Mouse (Mus musculus) left cerebral cortex, adult 8-10 months (tissue): ENCODE measurements around the gene Nradd. TPM values are rescaled to one million over a fixed set of nuclear protein-coding genes. Genes with fewer than 3 reads are reported as not detected.

Experiments used
- DNase-seq, 2 experiments: peaks; one replicate each; pipeline ENCODE4 v3.0.0; 2022; ENCODE audit warnings: low spot score in 2 of 2
- total RNA-seq, 4 experiments: library from RNA; stranded (reverse); gene quantifications; 2 replicates each; pipeline ENCODE4 v1.2.4; 2022

The Nradd gene
- total RNA-seq, 4 experiments from 2014 or later, result 1.4 to 2.9 (median 2.6) TPM

DNA sequence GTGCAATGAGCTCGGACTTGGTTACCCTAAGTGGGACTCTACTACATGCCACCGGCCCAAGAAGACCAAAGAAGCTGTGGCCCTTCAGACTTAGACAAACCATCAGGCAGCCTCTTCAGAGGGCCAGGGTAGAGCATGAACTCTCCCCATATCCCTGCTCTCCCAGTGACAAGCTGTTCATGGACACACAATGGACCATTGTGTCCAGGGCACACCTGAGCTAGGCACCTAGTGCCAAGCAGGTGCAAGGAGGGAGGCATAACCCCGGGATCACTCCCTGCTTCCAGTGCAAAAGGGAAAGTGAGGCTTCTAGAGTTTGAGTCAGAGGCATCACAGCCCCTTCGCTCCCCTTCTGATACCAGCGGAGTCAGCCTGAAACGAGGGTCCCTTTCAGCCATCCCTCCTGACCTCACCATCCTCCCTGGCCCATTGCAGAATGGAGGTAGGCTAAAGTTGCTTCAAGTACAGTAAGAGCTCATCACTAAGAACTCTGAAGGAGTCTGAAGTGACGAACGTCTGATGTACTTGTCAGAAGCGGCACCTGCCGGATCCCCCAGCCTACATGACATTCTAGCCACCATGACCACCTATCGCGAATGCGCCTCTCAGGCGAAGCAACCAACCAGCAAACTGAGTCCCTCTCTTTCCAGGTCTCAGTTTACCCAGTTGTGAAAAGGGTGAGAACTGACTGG, 28.9 kb upstream of the Nradd start:
- DNase-seq, result no peak

DNA sequence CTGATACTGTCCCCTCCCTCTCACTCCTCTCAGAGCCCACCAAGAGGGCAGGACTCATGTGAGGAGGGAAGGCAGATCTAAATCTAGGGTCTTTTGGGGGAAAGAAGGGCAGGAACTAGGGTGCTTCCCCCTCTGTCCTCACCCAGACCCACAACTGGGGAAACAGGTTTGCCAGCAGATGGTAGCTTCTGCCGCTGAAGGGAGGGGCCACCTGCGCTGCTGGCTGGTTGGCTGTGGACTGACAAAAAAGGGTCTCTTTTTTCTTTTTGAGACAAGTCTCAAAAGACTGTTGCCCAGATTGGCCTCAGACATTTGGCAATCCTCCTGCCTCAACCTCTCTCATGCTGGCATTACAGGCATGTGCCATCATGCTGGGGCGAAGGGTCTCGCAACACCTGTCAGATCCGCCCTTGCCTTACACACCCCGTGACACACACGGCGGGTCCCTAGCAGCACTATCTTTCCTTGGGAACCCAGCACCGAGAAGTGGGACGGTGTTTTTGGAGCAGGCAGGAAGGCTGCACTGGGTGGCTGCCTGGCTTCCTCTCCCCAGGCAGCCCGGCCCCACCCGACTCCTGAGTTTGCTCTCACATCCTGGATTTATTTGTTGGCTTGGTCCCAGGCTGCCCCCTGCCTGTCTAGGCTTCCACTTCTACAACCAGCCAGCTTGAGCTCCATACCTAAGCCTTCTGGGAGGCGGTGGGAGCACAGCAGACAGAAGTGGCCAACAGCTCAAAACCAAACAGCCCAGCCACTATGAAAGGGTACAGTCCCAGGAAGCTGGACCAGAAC, 27.9 kb upstream of the Nradd start:
- DNase-seq, result no peak

DNA sequence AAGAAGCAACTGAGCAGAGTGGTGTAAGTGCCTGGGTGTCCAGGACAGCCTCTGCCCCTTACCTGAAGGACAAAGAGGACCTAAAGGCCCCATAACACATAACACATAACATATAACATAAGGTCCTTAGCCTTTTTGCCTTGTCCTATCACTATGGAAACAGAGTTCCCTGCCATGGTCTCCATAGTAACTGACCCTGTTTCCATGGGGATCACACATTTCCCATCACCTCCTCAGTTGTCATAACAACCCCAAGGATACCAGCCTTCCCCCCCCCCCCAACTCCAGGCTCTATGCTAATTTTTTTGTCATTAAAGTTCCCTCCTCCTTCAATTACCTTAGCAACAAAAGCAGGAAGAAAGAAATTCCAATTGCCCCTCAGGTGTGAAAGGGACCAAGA, 25.5 kb upstream of the Nradd start:
- DNase-seq, result no peak

DNA sequence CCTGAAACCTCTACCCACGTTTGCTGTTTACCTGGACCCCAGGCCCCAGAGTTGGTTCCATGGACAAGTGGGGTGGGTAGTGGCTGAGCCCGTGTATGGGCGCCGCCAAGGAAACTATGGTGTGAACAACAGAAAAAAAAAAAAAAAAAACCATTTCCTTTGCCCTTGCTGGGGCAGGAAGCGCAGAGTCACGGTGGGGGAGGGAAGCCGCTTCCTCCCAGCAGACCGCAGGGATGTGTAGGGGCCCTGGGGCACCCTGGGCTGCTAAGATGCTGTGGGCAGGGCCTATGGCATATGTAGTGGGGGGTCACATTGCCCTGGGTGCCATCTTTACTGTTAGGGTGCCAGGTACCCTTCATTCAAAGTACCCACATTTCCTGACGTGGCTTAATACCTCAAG, 21.0 kb upstream of the Nradd start:
- no peak for DNase-seq

DNA sequence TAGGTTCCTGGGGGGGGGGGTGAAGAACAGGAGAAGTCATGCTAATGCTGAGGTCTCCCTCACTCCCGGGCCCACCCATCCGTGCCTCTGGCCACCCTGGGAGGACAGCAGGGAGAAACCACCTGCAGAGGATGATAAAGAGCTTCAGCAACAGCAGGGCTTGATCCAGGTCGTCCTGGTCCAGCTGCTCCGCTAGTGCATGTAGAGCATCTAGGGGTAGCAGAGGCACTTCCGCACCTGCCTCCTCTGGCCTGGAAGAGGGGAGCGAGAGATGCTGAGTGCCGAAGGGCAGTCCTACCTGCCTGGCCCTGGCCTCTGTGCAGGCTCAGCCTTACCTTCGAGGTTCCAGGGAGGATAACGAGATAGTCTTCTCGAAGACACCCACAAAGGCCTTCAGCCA, 20.0 kb upstream of the Nradd start:
- DNase-seq, result no peak

DNA sequence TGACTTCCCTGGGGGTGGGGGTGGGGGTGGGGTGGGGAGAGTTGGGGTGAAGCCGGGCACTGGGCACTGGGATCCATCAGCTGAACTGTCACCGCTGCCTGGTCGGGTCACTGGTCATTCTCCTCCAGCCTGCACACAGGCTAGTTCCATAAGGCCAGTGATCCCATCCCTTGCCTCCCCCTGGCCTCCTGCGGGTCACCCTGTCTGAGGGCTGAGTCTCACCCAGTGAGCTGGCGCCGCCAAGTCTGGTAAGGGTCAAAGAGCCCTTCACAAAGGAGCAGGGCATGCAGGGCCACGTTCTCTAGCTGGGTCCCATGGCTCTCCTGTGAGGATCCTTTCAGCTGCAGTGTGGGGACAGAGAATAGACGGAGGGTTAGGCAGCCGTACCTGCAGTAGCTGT, 19.5 kb upstream of the Nradd start:
- DNase-seq, result no peak

DNA sequence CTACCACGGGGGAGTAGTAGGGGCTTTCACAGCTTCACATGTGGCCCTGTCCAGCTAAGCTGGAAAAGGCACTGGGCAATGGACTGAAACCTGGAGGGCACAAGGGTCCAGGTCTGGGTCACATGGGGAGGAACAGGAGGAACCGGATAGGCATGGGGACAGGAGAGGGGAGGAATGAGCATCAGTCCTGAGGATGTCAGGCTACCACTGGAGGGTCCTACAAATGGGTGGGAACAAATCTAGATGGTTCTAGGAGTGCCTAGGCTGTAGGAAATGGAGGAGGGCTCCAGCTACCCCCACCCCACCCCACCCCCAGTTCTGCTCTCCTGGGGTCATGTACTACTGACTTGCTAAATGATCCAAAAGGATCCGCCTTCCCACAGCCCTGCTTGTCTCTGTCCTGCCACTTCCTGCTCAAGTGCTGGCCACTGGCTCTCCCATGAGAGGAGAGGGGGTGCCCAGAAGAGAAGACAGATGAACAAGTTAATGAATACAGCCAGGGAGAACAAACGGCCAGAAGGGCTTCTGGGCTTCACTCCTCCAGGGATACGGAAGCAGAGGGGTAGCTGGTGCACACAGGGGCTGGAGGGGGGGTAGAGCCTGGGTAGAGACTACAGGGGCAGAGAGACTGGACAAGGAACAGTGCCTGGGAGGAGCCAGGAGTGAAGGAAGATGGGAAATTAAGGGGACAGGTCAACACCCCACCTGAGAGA, 18.7 kb upstream of the Nradd start:
- DNase-seq, result no peak

DNA sequence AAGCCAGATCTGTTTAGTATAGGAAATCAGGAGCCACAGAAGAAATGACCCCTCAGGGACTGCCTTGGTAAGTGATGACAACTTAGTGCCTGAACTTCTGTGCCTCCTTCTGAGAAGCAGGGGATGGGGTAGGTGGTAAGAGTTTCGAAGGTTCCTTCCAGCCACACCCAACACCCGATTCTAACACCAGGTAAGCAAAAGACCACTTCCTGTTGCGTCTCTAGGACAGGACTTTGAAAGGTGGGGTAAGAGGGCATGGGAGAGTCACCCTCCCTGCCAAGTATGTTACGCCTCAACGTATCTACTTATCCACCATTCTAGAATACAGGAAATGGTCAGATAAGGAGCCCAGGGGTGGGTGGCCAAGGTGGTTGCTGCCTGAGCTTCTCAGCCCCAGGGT, 16.8 kb upstream of the Nradd start:
- DNase-seq, result no peak

DNA sequence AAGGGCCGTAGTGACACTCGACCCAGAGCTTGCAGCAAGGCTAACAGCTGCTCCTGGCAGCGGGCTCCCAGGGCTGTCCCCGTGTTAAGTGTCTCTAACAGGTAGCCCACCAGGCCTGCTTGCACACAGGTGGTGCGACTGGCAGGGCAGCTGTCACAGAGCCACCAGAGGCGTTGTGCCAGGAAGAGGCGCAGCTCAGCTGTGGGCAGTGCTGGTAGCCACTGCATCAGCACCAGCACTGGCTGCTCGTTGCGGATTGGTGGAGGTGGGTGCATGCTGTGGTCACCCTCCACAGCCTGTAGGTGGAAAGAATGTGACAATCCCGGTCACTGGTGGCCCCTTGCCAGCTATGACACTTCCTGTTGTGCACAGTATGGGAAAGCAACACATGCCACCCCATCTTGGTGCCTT, 14.4 kb upstream of the Nradd start:
- no peak for DNase-seq

DNA sequence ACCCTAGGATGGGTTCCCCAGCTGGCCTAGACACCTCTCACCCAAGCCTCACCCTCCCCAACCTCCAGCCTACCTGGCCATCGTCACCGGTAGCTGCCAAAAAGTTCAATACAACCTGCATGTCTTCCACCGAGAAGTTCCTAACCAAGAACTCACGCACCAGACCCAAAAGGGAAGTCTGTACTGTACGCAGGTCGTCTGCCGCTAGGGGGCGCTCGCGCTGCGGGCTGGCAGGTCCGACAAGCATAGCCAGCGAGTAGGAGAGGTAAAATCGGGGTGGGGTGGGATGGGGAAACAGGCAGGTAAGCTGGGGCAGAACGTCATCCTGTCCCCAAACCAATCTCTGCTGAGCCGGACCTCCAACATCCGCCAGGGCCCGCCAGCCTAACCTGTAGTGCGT, 11.0 kb upstream of the Nradd start:
- peak in 1 of 2 experiments; percentile 89 for DNase-seq

DNA sequence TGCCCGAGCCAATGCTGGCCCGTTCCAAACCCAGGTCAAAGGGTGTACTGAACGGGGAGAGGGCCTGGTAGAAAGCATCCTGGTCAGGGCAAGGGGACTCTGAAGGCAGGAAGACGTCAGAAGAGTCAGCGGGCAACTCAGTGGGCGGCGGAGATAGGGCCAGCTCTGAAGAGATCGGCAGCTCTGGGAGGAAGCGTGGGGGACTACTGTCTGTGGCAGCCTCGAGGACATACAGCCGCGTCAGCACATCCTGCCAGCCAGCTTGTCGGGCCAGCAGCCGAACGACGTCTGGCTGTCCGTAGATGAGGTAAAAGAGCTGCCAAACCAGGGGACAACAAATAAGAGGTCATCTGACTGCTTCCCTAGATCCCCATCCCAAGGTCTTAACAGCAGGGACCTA, 9.6 kb upstream of the Nradd start:
- DNase-seq, result peak in 1 of 2 experiments; percentile 26

DNA sequence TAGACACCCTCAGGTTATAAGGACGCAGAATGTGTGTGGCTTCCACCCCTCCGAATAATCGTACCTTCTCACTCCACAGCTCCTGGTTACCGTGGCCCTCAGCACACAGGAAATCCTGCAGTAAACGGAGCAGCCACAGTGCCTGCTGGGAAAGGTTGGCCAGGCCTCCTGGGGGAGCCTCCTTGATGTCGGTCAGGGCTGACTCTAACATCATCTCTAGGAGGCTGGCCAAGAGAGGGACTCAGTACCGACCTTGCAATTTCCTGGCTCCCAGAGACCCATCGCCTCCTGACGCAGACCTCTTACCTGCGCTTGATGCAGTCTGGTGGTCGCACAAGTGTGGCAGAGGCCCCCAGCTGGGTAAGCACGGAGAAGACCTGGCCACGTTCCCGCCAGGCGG, 8.4 kb upstream of the Nradd start:
- DNase-seq, result peak in 1 of 2 experiments; percentile 17

DNA sequence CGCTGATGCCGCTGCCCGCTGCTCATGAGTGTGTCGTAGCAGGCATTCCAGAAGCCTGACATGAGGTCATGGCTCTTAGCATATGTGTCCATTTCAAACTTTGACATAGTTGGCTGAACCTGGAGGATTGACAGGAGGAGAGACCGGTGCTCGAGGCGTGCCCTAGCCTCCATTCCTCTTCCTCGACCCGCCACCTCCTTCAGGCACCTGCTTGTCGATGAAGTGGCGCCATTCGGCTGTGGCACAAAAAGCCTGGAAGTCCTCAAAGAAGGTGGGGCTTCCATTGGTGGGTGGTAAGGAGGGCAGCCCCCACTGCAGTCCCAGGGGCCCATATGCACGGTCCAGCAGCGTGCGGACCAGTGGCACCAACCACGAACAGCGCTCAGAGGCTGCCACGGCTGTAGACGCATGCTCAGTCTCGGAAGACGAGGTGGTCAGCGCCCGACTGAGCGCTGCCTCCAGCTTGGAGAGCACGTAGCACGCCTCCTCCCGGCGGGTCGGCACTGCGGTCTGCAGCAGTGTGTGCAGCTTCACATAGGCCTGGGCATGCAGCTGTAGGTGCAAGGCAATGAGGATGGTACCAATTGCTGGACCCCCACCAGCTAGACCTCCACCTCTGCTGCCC, 7.5 kb upstream of the Nradd start:
- DNase-seq, result peak in 1 of 2 experiments; percentile 9

DNA sequence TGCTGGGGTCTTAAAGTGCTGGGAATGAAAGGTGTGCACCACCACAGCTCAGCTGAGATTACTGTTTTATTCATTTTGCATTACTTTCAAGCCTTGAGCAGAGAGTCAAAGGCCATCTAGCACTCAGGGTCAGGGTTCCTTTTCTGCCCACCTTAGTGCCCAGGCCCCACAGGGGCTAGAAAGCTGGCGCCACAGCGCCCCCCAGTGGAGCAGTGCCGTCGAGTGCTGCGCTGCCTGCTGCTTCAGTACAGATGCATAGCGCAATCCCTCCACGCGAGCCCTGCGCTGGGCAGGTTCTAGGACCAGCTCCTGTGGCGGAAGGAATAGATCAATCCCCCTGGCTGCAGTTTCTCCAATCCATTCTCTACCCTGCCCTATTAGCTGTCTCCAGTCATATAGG, 6.9 kb upstream of the Nradd start:
- DNase-seq, result no peak

DNA sequence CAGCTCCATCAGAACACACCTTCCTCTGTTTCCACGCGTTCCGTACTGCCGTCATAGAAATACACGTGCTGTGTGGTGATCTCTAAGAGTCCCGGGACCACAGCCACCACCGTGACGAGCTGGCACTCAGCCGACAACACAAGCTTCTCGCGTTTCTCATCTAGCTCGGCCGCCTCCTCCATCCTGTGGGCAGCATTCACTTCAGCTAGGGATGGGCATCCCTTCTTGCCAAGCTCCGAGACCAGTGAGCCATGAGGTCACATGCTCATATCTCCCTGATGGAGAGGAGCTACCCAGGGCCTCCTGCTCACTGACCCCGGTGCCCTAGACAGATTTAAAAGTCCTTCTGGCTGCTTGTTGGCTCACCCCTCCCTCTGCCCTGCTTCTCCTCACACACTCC, 5.9 kb upstream of the Nradd start:
- peak in 1 of 2 experiments; percentile 32 for DNase-seq

DNA sequence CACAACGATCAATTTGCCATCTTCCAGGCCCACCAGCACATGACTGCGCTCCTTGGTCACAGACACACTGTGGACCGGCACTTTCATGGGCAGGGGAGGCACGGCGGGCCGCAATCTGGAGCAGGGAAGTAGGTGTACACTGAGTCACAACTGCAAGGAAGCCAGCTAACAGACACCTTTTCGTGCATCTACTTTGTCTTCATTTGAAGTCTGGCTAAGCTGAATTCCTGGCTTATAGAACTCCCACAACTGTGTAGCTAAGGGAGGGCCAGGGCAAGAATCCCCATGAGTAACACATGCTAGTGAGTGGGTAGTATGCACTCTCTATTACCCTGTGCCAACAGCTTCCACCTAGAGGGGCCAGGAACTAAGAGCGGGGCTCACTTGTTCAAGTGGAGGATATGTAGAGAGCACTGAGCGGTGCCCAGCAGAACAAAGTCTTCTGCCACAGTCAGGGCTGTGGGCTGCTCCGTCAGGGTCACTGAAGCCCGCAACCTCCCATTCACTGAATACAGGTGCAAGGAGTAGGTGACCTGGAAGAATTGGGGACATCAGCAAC, 1.2 kb upstream of the Nradd start:
- DNase-seq, result peak in 1 of 2 experiments; percentile 26

DNA sequence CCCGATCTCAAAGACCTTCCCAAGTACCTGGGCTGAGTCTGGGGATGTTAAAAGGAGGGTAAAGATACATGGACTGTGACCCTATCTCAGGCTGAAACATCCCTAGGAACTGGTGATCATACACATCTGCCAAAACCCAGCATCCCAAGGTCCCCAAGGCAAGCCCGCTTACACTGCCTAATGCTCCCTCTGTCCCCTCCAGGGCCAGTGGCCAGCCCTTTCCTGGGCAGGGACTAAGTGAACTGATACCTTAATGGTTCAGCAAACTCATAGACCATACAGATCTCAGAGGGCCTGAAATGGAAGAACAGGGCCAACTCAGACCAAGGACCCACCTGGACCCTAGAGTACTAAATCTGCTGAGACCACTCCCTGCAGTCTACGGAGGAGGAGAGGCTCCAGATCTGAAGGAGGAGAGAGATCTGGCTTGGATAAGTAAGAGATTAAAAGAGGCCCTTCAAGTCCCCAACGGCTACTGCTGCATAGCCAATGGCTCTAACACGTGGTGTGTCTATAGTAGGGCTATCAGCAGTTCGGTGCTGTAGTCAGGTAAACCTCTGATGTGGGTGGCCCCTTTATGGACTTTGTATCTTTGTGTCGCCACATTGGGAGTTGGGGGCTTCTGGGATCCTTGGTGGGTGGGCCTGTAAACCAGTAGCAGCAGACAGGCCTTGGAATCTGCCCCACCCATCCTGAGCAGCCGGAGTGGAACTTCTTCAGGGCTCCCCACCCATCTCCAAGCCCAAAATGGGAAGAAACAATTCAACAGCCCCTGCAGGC, 646 bp downstream of the Nradd start:
- DNase-seq, result no peak

DNA sequence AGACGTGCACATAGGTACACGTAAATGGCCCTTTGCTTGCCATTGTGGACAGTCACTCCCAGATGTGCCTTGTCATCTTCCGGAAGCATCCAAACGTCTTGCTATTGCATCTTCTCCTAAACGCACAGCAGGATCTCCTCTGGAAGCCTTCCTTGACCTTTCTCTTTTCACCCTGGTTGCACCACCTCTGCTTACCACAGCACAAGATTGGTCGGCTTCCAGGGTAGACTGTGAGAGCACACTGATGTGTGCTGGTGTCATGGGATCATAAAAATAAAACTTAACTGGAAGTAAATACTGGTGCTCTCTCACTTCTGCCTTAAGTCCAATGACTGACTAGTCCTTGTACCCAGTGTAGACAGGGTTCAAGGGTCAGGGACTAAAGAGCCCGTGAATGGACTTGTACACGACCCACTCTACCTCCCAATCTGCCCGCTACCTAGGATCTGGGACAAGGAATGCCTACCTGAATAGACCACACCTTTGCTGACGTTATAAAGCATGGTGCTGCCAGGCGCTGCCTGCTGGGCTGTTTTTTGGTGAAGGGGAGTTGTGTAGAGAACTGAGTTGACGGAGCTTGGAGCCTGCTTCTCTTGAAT, 1.5 kb downstream of the Nradd start:
- no peak for DNase-seq

DNA sequence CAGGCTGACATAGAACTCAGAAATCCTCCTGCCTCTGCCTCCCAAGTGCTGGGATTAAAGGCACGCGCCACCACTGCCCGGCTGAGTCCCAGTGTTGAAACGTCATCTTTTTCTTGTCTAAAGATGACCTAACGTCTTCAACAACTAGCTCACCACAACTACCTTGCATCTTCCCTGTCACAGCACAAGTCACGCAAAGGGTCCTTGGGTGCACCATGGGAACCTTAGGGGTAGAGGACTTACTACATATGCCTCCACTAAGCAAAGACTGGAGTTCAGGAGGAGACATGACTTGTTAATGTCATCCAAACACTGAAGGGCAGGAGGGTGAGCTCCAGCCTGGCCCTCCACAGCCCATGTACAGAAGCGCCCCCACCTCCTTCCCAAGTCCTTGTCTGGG, 3.6 kb downstream of the Nradd start:
- no peak for DNase-seq

DNA sequence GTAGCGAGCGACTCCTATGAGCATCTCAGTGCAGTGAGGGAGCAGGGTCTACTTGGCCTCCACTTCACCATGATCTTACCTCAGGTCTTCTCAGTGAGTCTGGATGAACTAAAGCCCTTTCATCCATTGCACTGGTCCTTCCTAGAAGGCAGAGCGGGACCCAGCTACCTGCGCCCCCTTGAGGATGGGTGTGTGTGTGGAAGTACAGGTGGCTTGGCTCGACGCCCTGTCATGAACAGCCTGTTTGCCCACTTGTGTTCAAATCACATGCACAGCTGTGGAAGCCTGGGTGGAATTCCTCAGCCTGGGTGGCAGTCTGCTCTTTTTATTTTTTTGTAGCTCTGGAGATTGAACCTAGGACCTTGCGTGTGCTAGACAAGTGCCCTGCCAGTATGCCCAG, 4.1 kb downstream of the Nradd start:
- no peak for DNase-seq
